Mouse (Mus musculus): ENCODE measurements around the gene Tiam1. TPM values are rescaled to one million over a fixed set of nuclear protein-coding genes. Genes with fewer than 3 reads are reported as not detected.
A peak's percentile ranks its signal among the peaks of the same experiment; 100 is the strongest.

The Tiam1 gene
- polyA plus RNA-seq, 1 experiment from 2014 or later: 18.5 TPM

DNA sequence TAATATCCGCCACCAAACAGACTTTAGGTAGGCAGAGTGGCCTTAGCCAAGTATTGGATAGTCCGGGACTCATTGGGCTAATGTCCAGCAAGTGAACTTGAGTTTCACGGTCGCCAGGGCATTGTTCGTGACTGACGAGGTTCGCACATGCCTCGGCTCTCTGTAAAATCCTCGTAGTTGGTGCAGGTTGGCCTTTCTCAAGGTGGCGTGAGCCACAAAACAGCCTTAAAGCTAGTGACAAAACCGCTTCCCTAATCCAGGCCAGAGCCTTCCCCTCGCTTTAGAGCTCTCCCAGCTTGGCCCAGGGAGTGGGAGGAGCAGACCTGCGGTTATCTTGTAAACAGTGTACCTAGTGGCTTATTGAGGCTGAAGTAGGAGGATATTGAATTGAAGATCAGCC is 972 bp upstream of the Tiam1 start:
- no peak for ATAC-seq (ENCODE audit: insufficient read depth)
- Histone ChIP-seq H3K4me2 (peak overlapping the region; percentile 99), H3K9me3 (ENCODE audit: low read depth, low read length) (no peaks in the 10 kb centered on the region), H3K4me3 (ENCODE audit: low read depth, low read length) (peak overlapping the region; percentile 62), H3K27me3 (ENCODE audit: insufficient read depth, low read length) (peaks cover 7% of the 10 kb centered on the region; the same call in 1 of the 2 replicates), H3K27ac (ENCODE audit: low read depth) (peak overlapping the region; percentile 87), H3K9ac (peak overlapping the region; percentile 72), H3K36me3 (ENCODE audit: insufficient read depth) (no peaks in the 10 kb centered on the region), H3K4me1 (ENCODE audit: insufficient read depth) (peaks cover 3% of the 10 kb centered on the region; the same call in 1 of the 2 replicates)
- 6% methylated on average over 13 of the region's 13 CpGs for WGBS
- no peak for DNase-seq
- TF ChIP-seq CTCF (IDR thresholded peaks at IDR 0.05; ENCODE audit: low read depth): no peak

DNA sequence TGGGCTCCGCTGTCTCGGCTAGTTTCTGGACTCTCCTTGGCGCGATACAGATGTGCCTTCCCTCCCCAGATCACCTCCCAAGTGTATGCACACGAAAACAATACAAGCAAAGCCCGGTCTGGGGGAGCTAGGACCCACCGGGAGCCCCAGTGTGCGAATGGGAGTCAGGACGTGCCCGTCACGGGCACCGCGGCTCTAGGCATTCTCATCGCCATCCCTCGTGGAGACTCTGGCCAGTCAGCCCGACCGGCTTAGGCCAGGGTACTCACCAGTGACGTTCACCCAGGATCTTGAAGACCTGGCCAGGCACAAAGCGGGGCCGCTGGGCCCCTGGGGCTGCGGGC is 181 bp downstream of the Tiam1 start:
- no peak for DNase-seq

DNA sequence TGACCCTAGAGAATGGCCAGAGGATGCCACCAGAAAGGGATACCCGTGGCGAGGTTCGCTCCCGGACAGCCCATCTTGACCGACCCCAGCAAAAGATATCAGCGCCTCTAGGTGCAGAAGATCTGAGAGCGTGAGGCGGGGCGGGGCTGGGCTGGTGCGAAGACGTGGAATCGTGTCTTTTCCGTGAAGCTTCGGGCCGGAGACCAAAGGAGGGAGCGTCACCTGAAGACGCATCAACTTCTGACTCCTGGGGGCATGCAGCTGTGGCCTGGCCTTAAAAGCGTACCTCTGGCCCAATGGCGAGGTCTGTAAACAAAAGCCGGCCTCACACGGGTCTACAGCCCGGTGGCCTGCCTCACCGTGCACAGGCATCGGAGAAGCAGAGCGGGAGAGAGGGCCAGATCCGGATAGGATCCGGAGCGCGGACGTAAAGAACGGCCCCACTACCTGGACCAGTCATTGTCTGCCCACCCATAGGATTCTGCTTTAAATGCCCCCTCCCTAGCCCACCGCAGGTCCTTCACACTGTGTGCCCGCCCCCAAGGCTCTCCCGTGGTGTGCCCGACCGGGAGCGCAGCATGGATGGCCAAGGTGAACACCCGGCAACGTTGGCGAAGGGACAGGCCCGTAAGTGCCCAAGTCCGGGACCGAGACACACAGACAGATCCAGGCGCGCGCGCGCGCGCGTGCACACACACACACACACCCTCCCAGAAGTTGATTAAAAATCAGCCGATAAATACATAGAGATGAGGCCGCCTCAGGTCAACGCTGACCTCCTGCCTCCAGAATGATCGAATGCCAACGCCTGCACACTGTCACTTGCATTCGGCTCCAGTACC is 774 bp downstream of the Tiam1 start:
- Histone ChIP-seq H3K27ac (ENCODE audit: low read depth) (0 out of 2 replicates have a peak overlapping the region, but pooled peaks have one; percentile 66), H3K36me3 (ENCODE audit: insufficient read depth) (no peaks in the 10 kb centered on the region)
- ATAC-seq (ENCODE audit: insufficient read depth): no peak; the same call in 1 of the 2 replicates

More for the DNA sequence above, 181 bp downstream of the Tiam1 start:
- peak overlapping the region; percentile 66; the same call in 1 of the 2 replicates for H3K27ac ChIP-seq (ENCODE audit: low read depth)
- peak overlapping the region; percentile 67 for H3K9ac ChIP-seq
- H3K27me3 ChIP-seq (ENCODE audit: insufficient read depth, low read length): peaks cover 7% of the 10 kb centered on the region; the same call in 1 of the 2 replicates
- under 1% methylated on average over 21 of the region's 21 CpGs for WGBS
- no peak for TF ChIP-seq CTCF (IDR thresholded peaks at IDR 0.05; ENCODE audit: low read depth)
- no peak; the same call in 1 of the 2 replicates for ATAC-seq (ENCODE audit: insufficient read depth)
- H3K36me3 ChIP-seq (ENCODE audit: insufficient read depth): no peaks in the 10 kb centered on the region
- no peaks in the 10 kb centered on the region for H3K9me3 ChIP-seq (ENCODE audit: low read depth, low read length)
- peak overlapping the region; percentile 62 for H3K4me3 ChIP-seq (ENCODE audit: low read depth, low read length)
- H3K4me2 ChIP-seq: peak overlapping the region; percentile 99
- H3K4me1 ChIP-seq (ENCODE audit: insufficient read depth): no peaks in the 10 kb centered on the region

DNA sequence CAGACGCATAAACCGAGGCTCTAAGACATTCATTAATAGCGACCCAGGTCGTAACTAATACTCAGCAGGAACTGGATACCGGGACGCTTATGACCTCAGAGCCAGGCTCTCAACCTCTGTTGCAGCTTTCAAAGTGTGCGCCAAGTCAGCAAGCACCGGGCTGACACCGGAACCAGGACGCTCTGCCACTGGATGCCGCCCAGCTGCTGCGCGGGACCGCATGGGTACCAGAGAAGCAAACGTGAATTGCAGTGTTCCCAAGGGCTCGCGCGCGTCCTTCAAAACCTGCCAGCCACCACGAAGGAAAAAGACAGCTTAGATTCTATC is 1.4 kb downstream of the Tiam1 start:
- Histone ChIP-seq H3K27me3 (ENCODE audit: insufficient read depth, low read length) (peaks cover 7% of the 10 kb centered on the region; the same call in 1 of the 2 replicates), H3K9ac (peak overlapping the region; percentile 67), H3K4me1 (ENCODE audit: insufficient read depth) (no peaks in the 10 kb centered on the region), H3K4me2 (peak overlapping the region; percentile 99), H3K9me3 (ENCODE audit: low read depth, low read length) (no peaks in the 10 kb centered on the region), H3K27ac (ENCODE audit: low read depth) (no peak overlapping the region), H3K4me3 (ENCODE audit: low read depth, low read length) (peak overlapping the region; percentile 62), H3K36me3 (ENCODE audit: insufficient read depth) (no peaks in the 10 kb centered on the region)
- ATAC-seq (ENCODE audit: insufficient read depth): no peak
- 2% methylated on average over 20 of the region's 20 CpGs for WGBS
- DNase-seq: peak; percentile 46
- TF ChIP-seq CTCF (IDR thresholded peaks at IDR 0.05; ENCODE audit: low read depth): no peak

More for the DNA sequence above, 774 bp downstream of the Tiam1 start:
- under 1% methylated on average over 57 of the region's 57 CpGs for WGBS
- Histone ChIP-seq H3K4me3 (ENCODE audit: low read depth, low read length) (peak overlapping the region; percentile 62), H3K9me3 (ENCODE audit: low read depth, low read length) (no peaks in the 10 kb centered on the region), H3K4me1 (ENCODE audit: insufficient read depth) (no peaks in the 10 kb centered on the region), H3K27me3 (ENCODE audit: insufficient read depth, low read length) (peaks cover 7% of the 10 kb centered on the region; the same call in 1 of the 2 replicates), H3K9ac (peak overlapping the region; percentile 67), H3K4me2 (peak overlapping the region; percentile 99)
- peak; percentile 65 for DNase-seq
- no peak for TF ChIP-seq CTCF (IDR thresholded peaks at IDR 0.05; ENCODE audit: low read depth)

DNA sequence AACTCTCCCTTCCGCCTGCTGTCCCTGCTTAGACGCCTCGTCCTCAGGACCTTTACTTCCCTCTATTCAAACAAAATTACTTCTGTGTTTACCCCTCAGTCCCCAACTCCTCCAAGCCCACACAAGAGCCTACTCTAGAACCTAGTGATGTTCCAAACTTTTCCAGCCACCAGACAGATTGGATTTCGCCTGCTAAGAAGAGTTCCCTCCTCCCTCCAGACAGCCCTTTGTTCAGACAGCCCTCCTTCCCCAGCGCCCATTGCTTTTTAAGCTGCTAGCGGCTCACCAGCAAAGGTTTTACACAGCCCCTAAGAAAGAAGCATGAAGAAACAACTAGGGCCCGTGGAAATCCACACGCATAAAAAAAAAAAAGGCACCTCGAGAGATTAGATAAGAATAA is 2.0 kb downstream of the Tiam1 start:
- Histone ChIP-seq H3K27me3 (ENCODE audit: insufficient read depth, low read length) (peaks cover 7% of the 10 kb centered on the region; the same call in 1 of the 2 replicates), H3K4me3 (ENCODE audit: low read depth, low read length) (no peak overlapping the region), H3K4me1 (ENCODE audit: insufficient read depth) (no peaks in the 10 kb centered on the region), H3K36me3 (ENCODE audit: insufficient read depth) (no peaks in the 10 kb centered on the region), H3K9ac (no peak overlapping the region), H3K9me3 (ENCODE audit: low read depth, low read length) (no peaks in the 10 kb centered on the region), H3K4me2 (peak overlapping the region; percentile 99), H3K27ac (ENCODE audit: low read depth) (no peak overlapping the region)
- DNase-seq: no peak
- no peak for ATAC-seq (ENCODE audit: insufficient read depth)
- no peak for TF ChIP-seq CTCF (IDR thresholded peaks at IDR 0.05; ENCODE audit: low read depth)
- WGBS: 44% methylated on average over 9 of the region's 9 CpGs

DNA sequence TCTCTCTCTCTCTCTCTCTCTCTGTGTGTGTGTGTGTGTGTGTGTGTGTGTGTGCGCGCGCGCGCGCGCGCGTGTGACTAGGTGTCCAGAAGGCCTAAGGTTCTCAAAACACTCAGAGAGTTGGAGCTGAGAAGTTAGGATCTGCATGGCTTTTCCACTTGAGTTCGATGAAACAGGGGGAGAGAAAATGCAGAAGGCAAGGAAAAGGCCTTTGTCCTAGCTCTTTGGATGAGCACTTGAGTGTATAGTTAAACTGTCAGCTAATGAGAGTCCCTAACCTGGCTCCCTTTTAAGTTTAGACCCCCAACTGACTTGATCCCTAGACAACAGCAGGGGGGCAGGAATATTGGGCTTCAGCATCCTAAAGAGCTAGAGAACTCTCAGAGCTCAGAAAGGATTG is 3.0 kb downstream of the Tiam1 start:
- DNase-seq (no peak), ATAC-seq (ENCODE audit: insufficient read depth) (no peak)
- Histone ChIP-seq H3K9me3 (ENCODE audit: low read depth, low read length) (no peaks in the 10 kb centered on the region), H3K4me2 (no peak overlapping the region), H3K4me1 (ENCODE audit: insufficient read depth) (no peaks in the 10 kb centered on the region), H3K9ac (no peak overlapping the region), H3K27ac (ENCODE audit: low read depth) (no peak overlapping the region), H3K36me3 (ENCODE audit: insufficient read depth) (no peaks in the 10 kb centered on the region), H3K27me3 (ENCODE audit: insufficient read depth, low read length) (peaks cover 7% of the 10 kb centered on the region; the same call in 1 of the 2 replicates), H3K4me3 (ENCODE audit: low read depth, low read length) (no peak overlapping the region)
- WGBS: 88% methylated on average over 10 of the region's 10 CpGs
- no peak for TF ChIP-seq CTCF (IDR thresholded peaks at IDR 0.05; ENCODE audit: low read depth)

DNA sequence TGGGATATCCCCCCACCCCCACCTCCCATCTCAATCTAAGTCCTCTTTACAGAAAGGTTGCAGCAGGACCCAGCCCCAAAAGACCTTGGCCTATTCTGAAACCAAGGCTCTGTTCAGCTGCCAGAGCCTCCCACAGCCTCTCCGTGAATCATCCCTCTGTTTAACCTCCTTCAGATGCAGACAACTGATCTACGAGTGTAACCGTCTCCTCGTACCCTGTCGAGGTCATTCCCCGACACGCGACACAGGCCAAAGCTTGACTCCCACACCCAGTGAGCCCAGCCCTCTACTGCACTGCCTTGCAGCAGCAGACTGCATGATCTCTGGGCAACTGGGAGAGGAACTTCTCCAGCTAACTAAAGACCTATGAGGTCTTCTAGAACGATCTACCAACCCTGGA is 3.9 kb downstream of the Tiam1 start:
- Histone ChIP-seq H3K9me3 (ENCODE audit: low read depth, low read length) (no peaks in the 10 kb centered on the region), H3K4me1 (ENCODE audit: insufficient read depth) (no peaks in the 10 kb centered on the region), H3K4me2 (no peak overlapping the region), H3K4me3 (ENCODE audit: low read depth, low read length) (no peak overlapping the region), H3K9ac (no peak overlapping the region), H3K27ac (ENCODE audit: low read depth) (no peak overlapping the region), H3K36me3 (ENCODE audit: insufficient read depth) (no peaks in the 10 kb centered on the region), H3K27me3 (ENCODE audit: insufficient read depth, low read length) (peaks cover 7% of the 10 kb centered on the region; the same call in 1 of the 2 replicates)
- no peak for DNase-seq
- no peak for TF ChIP-seq CTCF (IDR thresholded peaks at IDR 0.05; ENCODE audit: low read depth)
- 55% methylated on average over 9 of the region's 9 CpGs for WGBS
- no peak for ATAC-seq (ENCODE audit: insufficient read depth)

Data from lung, embryonic 14.5 days (tissue).